Mouse (Mus musculus): Measurements from ENCODE around the gene Gsc2. TPM values are rescaled to one million over a fixed set of nuclear protein-coding genes. Genes with fewer than 3 reads are reported as not detected.

The Gsc2 gene
- polyA plus RNA-seq (2012; rRNA removed): 0.38 and 0.84 TPM in 2 replicates

GRCm38 (mm10) chr16:17914307-17915249 lies at the start of gene Gsc2:
Gsc2 (minus strand) TSS chr16:17915059.

GRCm38 (mm10) chr16:17928087-17928580 lies 13.3 kb upstream of the Gsc2 start, which contains the start of gene Slc25a1:
Slc25a1 (minus strand) TSS chr16:17928219.

GRCm38 (mm10) chr16:17911052-17911595 lies 3.7 kb downstream of the Gsc2 start, which contains the start of gene Ess2:
Ess2 (minus strand) TSS chr16:17911348.

GRCm38 (mm10) chr16:17898462-17898861 lies 16.4 kb downstream of the Gsc2 start, which contains the start of the genes Dgcr2 and Tssk2:
Dgcr2 (minus strand) TSS chr16:17898562.
Tssk2 (plus strand) TSS chr16:17898637.

GRCm38 (mm10) chr16:17893923-17894322 lies 20.9 kb downstream of the Gsc2 start, which contains the start of gene Tssk1:
Tssk1 (plus strand) TSS chr16:17894223.

GRCm38 (mm10) chr16:17891567-17891959 lies 23.3 kb downstream of the Gsc2 start, which contains the start of gene Gm20518:
Gm20518 (minus strand) TSS chr16:17891671.

Other genes starting within 250 kb of the Gsc2 start
- gene Med15, start 182.2 kb downstream of the Gsc2 start, polyA plus RNA-seq (2012; rRNA removed): 66.0 and 74.6 TPM in 2 replicates
- gene Klhl22, start 155.4 kb downstream of the Gsc2 start, polyA plus RNA-seq (2012; rRNA removed): 87.9 and 99.2 TPM in 2 replicates
- 13.9 and 53.3 TPM in 2 replicates for gene Scarf2, start 117.8 kb downstream of the Gsc2 start, polyA plus RNA-seq (2012; rRNA removed)
- gene B830017H08Rik, start 81.9 kb downstream of the Gsc2 start, polyA plus RNA-seq (2012; rRNA removed): 2.3 and 3.5 TPM in 2 replicates
- 13.6 and 15.8 TPM in 2 replicates for gene Car15, start 76.7 kb downstream of the Gsc2 start, polyA plus RNA-seq (2012; rRNA removed)
- gene Gm20518, start 23.4 kb downstream of the Gsc2 start, polyA plus RNA-seq (2012; rRNA removed): 2.5 and 2.7 TPM in 2 replicates
- gene Tssk1, start 20.8 kb downstream of the Gsc2 start, polyA plus RNA-seq (2012; rRNA removed): 0.08 and 0.09 TPM in 2 replicates
- 110 and 113 TPM in 2 replicates for gene Dgcr2, start 16.5 kb downstream of the Gsc2 start, polyA plus RNA-seq (2012; rRNA removed)
- gene Tssk2, start 16.4 kb downstream of the Gsc2 start, polyA plus RNA-seq (2012; rRNA removed): 0.11 TPM in 1 of 2 replicates, not detected in the other
- 53.4 and 53.6 TPM in 2 replicates for gene Ess2, start 3.7 kb downstream of the Gsc2 start, polyA plus RNA-seq (2012; rRNA removed)
- 105 TPM in 2 replicates for gene Slc25a1, start 13.2 kb upstream of the Gsc2 start, polyA plus RNA-seq (2012; rRNA removed)
- gene Vpreb2, start 65.4 kb upstream of the Gsc2 start, polyA plus RNA-seq (2012; rRNA removed): not detected in 2 replicates
- gene Dgcr6, start 137.8 kb upstream of the Gsc2 start, polyA plus RNA-seq (2012; rRNA removed): 111 and 118 TPM in 2 replicates
- 10.0 and 12.3 TPM in 2 replicates for gene Prodh, start 175.1 kb upstream of the Gsc2 start, polyA plus RNA-seq (2012; rRNA removed)
- gene Rtn4r, start 212.6 kb upstream of the Gsc2 start, polyA plus RNA-seq (2012; rRNA removed): 31.5 and 34.6 TPM in 2 replicates